Mouse (Mus musculus): ENCODE data around the gene Ceacam16. TPM values are rescaled to one million over a fixed set of nuclear protein-coding genes. Genes with fewer than 3 reads are reported as not detected.

The Ceacam16 gene
- total RNA-seq, 1 experiment from 2014 or later, result not detected

GRCm38 (mm10) chr7:19851858-19852570 is 9.1 kb downstream of the Ceacam16 start, which contains the start of gene Gm19345:
TSS of gene Gm19345 (plus strand) at chr7:19852003.
- ATAC-seq (replicated peaks; ENCODE audit: insufficient number of reproducible peaks, low FRiP score, low TSS enrichment, poor library complexity, severe bottlenecking), result no peak

- peak; percentile 44; the same call in 1 of the 2 replicates for ATAC-seq (replicated peaks; ENCODE audit: insufficient number of reproducible peaks, low FRiP score, low TSS enrichment, poor library complexity, severe bottlenecking)
Measured at GRCm38 (mm10) chr7:19844521-19845171, 16.5 kb downstream of the Ceacam16 start.

- ATAC-seq (replicated peaks; ENCODE audit: insufficient number of reproducible peaks, low FRiP score, low TSS enrichment, poor library complexity, severe bottlenecking), result peak; percentile 57
Measured at GRCm38 (mm10) chr7:19843561-19843960, 17.5 kb downstream of the Ceacam16 start.

GRCm38 (mm10) chr7:19842885-19843504 is 18.1 kb downstream of the Ceacam16 start:
- no peak for ATAC-seq (replicated peaks; ENCODE audit: insufficient number of reproducible peaks, low FRiP score, low TSS enrichment, poor library complexity, severe bottlenecking)

GRCm38 (mm10) chr7:19841686-19842413 is 19.2 kb downstream of the Ceacam16 start:
- no peak for ATAC-seq (replicated peaks; ENCODE audit: insufficient number of reproducible peaks, low FRiP score, low TSS enrichment, poor library complexity, severe bottlenecking)

- no peak for ATAC-seq (replicated peaks; ENCODE audit: insufficient number of reproducible peaks, low FRiP score, low TSS enrichment, poor library complexity, severe bottlenecking)
Measured at GRCm38 (mm10) chr7:19840936-19841335, 20.2 kb downstream of the Ceacam16 start.

GRCm38 (mm10) chr7:19840371-19840770 is 20.7 kb downstream of the Ceacam16 start:
- ATAC-seq (replicated peaks; ENCODE audit: insufficient number of reproducible peaks, low FRiP score, low TSS enrichment, poor library complexity, severe bottlenecking), result no peak

- ATAC-seq (replicated peaks; ENCODE audit: insufficient number of reproducible peaks, low FRiP score, low TSS enrichment, poor library complexity, severe bottlenecking), result no peak
Measured at GRCm38 (mm10) chr7:19836843-19837242, 24.3 kb downstream of the Ceacam16 start.

- ATAC-seq (replicated peaks; ENCODE audit: insufficient number of reproducible peaks, low FRiP score, low TSS enrichment, poor library complexity, severe bottlenecking), result no peak
Measured at GRCm38 (mm10) chr7:19834055-19834454, 27.0 kb downstream of the Ceacam16 start.

- ATAC-seq (replicated peaks; ENCODE audit: insufficient number of reproducible peaks, low FRiP score, low TSS enrichment, poor library complexity, severe bottlenecking), result peak; percentile 62
Measured at GRCm38 (mm10) chr7:19831837-19832236, 29.3 kb downstream of the Ceacam16 start.

GRCm38 (mm10) chr7:19830682-19831156 is 30.4 kb downstream of the Ceacam16 start:
- peak; percentile 93 for ATAC-seq (replicated peaks; ENCODE audit: insufficient number of reproducible peaks, low FRiP score, low TSS enrichment, poor library complexity, severe bottlenecking)

GRCm38 (mm10) chr7:19829694-19830093 is 31.4 kb downstream of the Ceacam16 start:
- ATAC-seq (replicated peaks; ENCODE audit: insufficient number of reproducible peaks, low FRiP score, low TSS enrichment, poor library complexity, severe bottlenecking), result no peak

GRCm38 (mm10) chr7:19826756-19827155 is 34.3 kb downstream of the Ceacam16 start:
- no peak for ATAC-seq (replicated peaks; ENCODE audit: insufficient number of reproducible peaks, low FRiP score, low TSS enrichment, poor library complexity, severe bottlenecking)

- ATAC-seq (replicated peaks; ENCODE audit: insufficient number of reproducible peaks, low FRiP score, low TSS enrichment, poor library complexity, severe bottlenecking), result peak; percentile 70
Measured at GRCm38 (mm10) chr7:19824182-19824973, 36.7 kb downstream of the Ceacam16 start.

GRCm38 (mm10) chr7:19823256-19824181 is 37.6 kb downstream of the Ceacam16 start:
- peak; percentile 77 for ATAC-seq (replicated peaks; ENCODE audit: insufficient number of reproducible peaks, low FRiP score, low TSS enrichment, poor library complexity, severe bottlenecking)

- peak; percentile 23 for ATAC-seq (replicated peaks; ENCODE audit: insufficient number of reproducible peaks, low FRiP score, low TSS enrichment, poor library complexity, severe bottlenecking)
Measured at GRCm38 (mm10) chr7:19822604-19823058, 38.5 kb downstream of the Ceacam16 start, which contains the start of gene Bcl3. TSS of gene Bcl3 (minus strand) at chr7:19822770.

- ATAC-seq (replicated peaks; ENCODE audit: insufficient number of reproducible peaks, low FRiP score, low TSS enrichment, poor library complexity, severe bottlenecking), result no peak
Measured at GRCm38 (mm10) chr7:19822193-19822592, 38.9 kb downstream of the Ceacam16 start.

Data from monocyte, adult 5-6 weeks (primary cell).